Mouse (Mus musculus) splenic B cell, adult 2 months (primary cell): ENCODE data around the gene Chek2.
"Not testable (repeated sequence)": the region's sequence is repeated elsewhere in the genome, so short reads cannot be mapped to it uniquely, and the experiment has no call there.

Experiments used
- DNase-seq: peaks from one replicate; pipeline ENCODE4 v3.0.0-alpha.2; 2011; ENCODE audit warnings: low read depth, low spot score
- H3K27me3 ChIP-seq: 2 replicates; pipeline ENCODE4 v1.6.1; 2012; ENCODE audit warnings: mild to moderate bottlenecking, low read length, moderate library complexity, mixed read lengths; ENCODE audit not compliant: control insufficient read depth, poor library complexity, insufficient read depth, severe bottlenecking
- H3K36me3 ChIP-seq: 2 replicates; pipeline ENCODE4 v1.6.1; 2012; ENCODE audit warnings: mild to moderate bottlenecking, low read length, moderate library complexity, mixed read lengths; ENCODE audit not compliant: control insufficient read depth, poor library complexity, insufficient read depth, severe bottlenecking

Gene Chek2

GRCm38 (mm10) chr5:110873160-110873559 lies 33.4 kb downstream of the Chek2 start:
- no peaks in the 10 kb centered on the region for H3K27me3 ChIP-seq
- DNase-seq, result no peak
- H3K36me3 ChIP-seq, result no peaks in the 10 kb centered on the region

- Histone ChIP-seq H3K36me3 (no peaks in the 10 kb centered on the region), H3K27me3 (no peaks in the 10 kb centered on the region)
- DNase-seq, result no peak
Observed at GRCm38 (mm10) chr5:110874711-110875110, 34.9 kb downstream of the Chek2 start.

GRCm38 (mm10) chr5:110875286-110875685 lies 35.5 kb downstream of the Chek2 start:
- no peak for DNase-seq
- Histone ChIP-seq H3K27me3 (no peaks in the 10 kb centered on the region), H3K36me3 (no peaks in the 10 kb centered on the region)

DNA sequence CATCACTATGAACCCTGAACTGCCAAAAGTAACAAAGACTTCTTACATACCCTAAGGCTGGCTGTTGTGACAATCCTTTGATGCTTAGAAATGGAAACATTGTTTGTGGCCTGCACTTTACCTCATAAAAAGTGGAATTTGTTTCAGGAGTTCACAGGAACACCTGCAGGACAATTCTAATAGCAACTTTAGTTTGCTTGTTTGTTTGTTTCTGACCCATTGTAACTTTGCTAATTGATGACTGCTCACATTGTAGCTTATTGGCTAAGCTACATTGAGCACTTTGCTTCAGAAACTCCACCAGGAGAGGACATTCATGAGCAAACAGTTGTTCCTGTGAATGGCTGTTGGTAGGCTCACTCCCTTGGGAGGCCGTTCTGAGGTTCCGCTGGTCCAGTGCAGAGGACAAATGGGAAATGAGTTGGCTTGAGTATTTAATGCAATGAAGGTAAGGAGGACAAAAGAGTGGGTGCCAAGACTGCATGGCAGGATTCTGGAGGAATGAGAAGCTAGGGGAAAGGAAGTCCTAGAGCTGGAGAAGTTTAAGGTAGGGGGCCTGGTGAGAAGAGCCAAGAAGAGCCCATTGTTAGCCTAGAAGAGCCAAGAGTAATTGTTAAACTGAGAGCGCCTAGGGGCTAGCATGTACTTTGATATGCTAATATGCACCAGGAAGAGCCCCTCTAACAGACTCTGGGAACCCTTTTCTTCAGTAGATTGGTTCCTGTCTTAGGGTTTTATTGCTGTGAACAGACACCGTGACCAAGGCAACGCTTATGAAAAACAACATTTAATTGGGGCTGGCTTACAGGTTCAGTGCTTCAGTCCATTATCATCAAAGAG lies 38.1 kb downstream of the Chek2 start:
- H3K27me3 ChIP-seq, result no peaks in the 10 kb centered on the region
- no peak for DNase-seq
- no peaks in the 10 kb centered on the region for H3K36me3 ChIP-seq

DNA sequence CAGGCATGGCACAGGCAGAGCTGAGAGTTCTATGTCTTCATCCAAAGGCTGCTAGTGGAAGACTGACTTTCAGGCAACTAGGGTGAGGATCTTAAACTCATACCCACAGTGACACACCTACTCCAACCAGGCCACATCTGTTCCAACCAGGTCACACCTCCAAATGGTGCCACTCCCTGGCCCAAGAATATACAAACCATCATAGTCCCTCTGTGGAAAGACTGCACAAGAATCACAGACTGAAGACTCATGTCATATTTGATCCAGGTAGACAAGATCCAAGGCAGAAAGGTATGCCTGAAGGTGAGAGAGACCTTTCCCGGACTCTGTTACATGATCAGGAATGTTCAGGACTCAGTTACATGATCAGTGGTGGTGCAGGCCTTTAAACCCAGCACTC lies 38.7 kb downstream of the Chek2 start:
- not testable (repeated sequence) for H3K36me3 ChIP-seq, H3K27me3 ChIP-seq, DNase-seq

DNA sequence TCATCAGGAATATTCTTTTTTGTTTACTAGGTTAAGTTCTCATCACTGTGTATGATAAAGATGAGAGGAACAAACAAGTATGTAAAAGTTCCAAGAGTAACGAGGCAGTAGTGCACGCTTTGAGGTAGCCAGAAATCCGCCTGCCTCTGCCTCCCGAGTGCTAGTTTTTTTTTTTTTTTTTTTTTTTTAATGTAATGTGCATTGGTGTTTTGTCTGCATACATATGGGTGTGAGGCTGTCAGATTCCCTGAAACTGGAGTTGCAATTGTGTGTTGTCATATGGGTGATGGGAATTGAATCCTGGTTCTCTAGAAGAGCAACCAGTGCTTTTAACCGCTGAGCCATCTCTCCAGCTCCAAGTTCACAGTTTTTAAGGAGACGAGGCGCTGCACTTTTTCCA lies 39.3 kb downstream of the Chek2 start:
- DNase-seq, result no peak
- H3K27me3 ChIP-seq, result no peaks in the 10 kb centered on the region
- H3K36me3 ChIP-seq, result no peaks in the 10 kb centered on the region

- Histone ChIP-seq H3K27me3 (no peaks in the 10 kb centered on the region), H3K36me3 (no peaks in the 10 kb centered on the region)
- DNase-seq, result peak; percentile 69
Observed at GRCm38 (mm10) chr5:110879584-110880374, 40.0 kb downstream of the Chek2 start, which contains the start of gene Ttc28. Gene Ttc28 (plus strand): TSS chr5:110879803.

DNA sequence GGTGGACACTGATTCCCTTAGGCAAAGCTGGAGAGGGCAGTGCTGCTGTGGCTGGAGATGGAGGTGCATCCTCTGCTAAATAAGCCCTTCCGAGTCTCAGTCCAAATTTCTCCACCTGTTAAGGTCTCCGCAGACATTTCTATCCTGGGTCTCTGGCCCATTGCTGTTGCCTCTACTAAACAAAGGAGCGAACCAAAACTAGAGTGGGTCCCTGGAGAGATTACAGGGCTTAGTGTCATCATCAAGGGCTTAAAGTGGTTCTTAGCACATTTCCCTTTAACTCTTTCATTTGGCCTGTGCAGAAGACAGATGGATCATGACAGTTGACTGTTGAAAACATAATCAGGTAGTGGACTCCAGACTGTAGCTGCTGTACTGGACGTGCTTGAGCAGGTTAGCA lies 48.8 kb downstream of the Chek2 start:
- no peaks in the 10 kb centered on the region for H3K27me3 ChIP-seq
- no peaks in the 10 kb centered on the region for H3K36me3 ChIP-seq
- DNase-seq, result no peak

DNA sequence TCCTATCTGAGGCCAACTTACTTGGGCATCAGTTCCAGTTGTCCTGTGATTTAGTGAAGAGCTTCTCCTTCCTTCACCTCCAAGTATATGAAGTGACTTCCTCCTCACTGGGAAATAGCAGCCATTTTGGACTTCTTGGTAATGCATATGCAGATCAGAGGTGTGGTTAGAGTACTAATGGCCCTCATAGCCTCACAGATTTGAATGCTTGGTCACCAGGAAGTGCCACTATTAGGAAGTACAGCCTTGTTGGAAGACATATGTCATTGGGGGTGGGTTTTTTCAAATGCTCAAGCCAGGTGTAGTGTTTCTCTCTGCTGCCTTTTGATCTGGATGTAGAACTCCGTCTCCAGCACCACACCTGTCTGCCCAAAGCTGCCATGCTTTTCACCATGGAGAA lies 50.2 kb downstream of the Chek2 start:
- H3K36me3 ChIP-seq, result no peaks in the 10 kb centered on the region
- H3K27me3 ChIP-seq, result no peaks in the 10 kb centered on the region

GRCm38 (mm10) chr5:110890561-110890960 lies 50.8 kb downstream of the Chek2 start:
- H3K27me3 ChIP-seq, result no peaks in the 10 kb centered on the region

More for the DNA sequence above, 50.2 kb downstream of the Chek2 start:
- no peak for DNase-seq

DNA sequence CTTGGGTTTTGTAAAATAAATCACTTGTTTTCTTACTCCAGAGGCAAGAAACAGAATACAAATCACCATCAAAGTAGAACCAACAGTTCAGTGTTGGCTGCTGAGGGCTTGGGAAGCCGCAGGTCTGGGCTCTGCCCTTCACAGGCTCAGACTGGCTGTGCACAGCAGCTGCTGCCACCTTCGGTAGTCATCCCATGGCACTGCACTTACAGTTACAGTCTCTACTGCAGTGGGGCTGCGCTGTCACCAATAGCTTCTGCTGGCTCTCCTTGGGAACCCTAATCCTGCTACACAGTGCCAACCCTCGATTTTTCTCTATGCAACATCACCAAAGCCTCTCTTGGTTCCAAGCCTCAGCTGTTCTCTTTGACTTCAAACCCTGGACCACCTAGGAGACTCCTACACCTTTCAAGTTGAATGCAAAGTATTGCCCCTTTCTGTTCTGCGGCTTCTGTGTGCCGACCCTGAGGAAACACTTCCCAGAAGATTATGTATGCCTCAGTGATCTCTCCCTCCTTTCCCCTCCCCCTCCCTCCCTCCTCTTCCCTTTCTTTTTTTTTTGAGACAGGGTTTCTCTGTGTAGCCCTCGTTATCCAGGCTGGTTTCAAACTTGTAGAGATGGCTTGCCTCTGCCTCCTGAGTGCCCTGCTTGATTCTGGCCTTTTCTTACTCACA lies 57.5 kb downstream of the Chek2 start:
- no peak for DNase-seq
- H3K36me3 ChIP-seq, result no peaks in the 10 kb centered on the region
- H3K27me3 ChIP-seq, result no peaks in the 10 kb centered on the region

More at GRCm38 (mm10) chr5:110890561-110890960, 50.8 kb downstream of the Chek2 start:
- no peaks in the 10 kb centered on the region for H3K36me3 ChIP-seq
- no peak for DNase-seq

DNA sequence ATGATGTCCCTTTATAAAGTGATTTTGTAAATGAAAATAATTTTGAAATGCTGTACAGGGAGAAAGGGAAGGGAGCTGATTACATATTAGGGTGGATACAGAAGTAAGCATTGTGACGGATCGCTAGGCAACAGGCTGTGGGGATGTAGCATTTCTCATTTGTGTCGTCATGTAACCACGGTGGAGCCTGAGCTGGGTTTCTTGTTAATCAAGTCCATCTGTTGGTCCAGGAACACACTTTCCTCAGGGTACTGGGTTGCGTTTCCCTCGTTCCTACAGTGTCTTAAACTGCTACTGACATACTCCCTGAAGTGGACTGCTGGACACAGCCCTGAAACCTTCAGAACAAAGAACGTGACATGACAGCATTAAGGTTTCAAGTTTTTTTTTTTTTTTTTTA lies 58.4 kb downstream of the Chek2 start:
- DNase-seq, result no peak

DNA sequence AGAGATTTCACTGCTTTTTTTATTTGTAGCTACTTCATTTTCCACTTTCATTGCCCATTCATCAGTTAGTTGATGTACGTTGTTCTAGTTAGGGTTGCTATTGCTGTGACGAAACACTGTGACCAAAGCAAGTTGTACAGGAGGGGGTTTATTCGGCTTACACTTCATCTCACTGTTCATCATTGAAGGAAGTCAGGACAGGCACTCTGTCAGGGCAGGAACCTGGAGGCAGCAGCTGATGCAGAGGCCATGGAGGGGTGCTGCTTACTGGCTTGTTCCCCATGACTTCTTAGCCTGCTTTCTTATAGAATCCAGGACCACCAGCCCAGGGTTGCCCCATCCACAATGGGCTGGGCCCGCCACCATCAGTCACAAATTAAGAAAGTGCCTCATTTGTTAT lies 59.0 kb downstream of the Chek2 start:
- DNase-seq, result no peak
- no peaks in the 10 kb centered on the region for H3K36me3 ChIP-seq
- no peaks in the 10 kb centered on the region for H3K27me3 ChIP-seq

More for the DNA sequence above, 58.4 kb downstream of the Chek2 start:
- no peaks in the 10 kb centered on the region for H3K27me3 ChIP-seq
- H3K36me3 ChIP-seq, result no peaks in the 10 kb centered on the region

DNA sequence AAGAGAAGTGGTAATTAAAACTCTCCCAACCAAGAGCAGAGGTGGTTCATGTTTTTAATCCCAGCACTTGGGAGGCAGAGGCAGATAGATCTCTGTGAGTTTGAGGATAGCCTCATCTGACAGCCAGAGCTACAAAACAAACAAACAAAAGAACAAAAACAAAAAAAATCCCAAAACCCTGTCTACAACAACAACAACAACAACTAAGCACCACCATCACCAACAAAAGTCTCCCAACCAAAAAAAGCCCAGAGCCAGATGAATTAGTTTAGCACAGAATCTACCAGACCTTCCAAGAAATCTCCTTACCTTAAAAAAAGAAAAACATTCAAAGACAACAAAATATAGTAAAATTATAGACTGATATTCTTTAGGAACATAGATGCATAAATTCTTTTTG lies 60.6 kb downstream of the Chek2 start:
- Histone ChIP-seq H3K36me3 (no peaks in the 10 kb centered on the region), H3K27me3 (no peaks in the 10 kb centered on the region)
- DNase-seq, result no peak

- no peaks in the 10 kb centered on the region for H3K36me3 ChIP-seq
- no peaks in the 10 kb centered on the region for H3K27me3 ChIP-seq
- no peak for DNase-seq
Observed at GRCm38 (mm10) chr5:110906708-110907107, 66.9 kb downstream of the Chek2 start.
